Mouse (Mus musculus) forebrain, embryonic 15.5 days (tissue): ENCODE results near the gene Atg10. TPM values are rescaled to one million over a fixed set of nuclear protein-coding genes. Genes with fewer than 3 reads are reported as not detected.

Source experiments
- ATAC-seq: fragments of 200-750 bp; cut with Nextera tagmentation; replicated peaks from 2 replicates; pipeline ENCODE4 v1.8.0; 2017; ENCODE audit warnings: mild to moderate bottlenecking, moderate TSS enrichment, moderate library complexity
- H3K27ac ChIP-seq: fragments of 300-500 bp; sonication (generic); replicated peaks from 2 replicates; pipeline ENCODE4 v1.5.1; 2015; ENCODE audit warnings: mild to moderate bottlenecking, inconsistent platforms
- H3K27me3 ChIP-seq: fragments of 300-500 bp; sonication (generic); 2 replicates; pipeline ENCODE4 v1.6.1; 2015; ENCODE audit warnings: inconsistent platforms
- H3K36me3 ChIP-seq: fragments of 300-500 bp; sonication (generic); 2 replicates; pipeline ENCODE4 v1.6.1; 2015; ENCODE audit warnings: mild to moderate bottlenecking, inconsistent platforms
- H3K4me1 ChIP-seq: fragments of 300-500 bp; sonication (generic); 2 replicates; pipeline ENCODE4 v1.6.1; 2015; ENCODE audit warnings: inconsistent platforms
- H3K4me2 ChIP-seq: fragments of 300-500 bp; sonication (generic); replicated peaks from 2 replicates; pipeline ENCODE4 v1.6.1; 2015; ENCODE audit warnings: mild to moderate bottlenecking, inconsistent platforms
- H3K4me3 ChIP-seq: fragments of 300-500 bp; sonication (generic); 2 replicates; pipeline ENCODE4 v1.5.1; 2015; ENCODE audit warnings: mild to moderate bottlenecking, inconsistent platforms
- H3K9ac ChIP-seq: fragments of 300-500 bp; sonication (generic); replicated peaks from 2 replicates; pipeline ENCODE4 v1.6.1; 2015; ENCODE audit warnings: mild to moderate bottlenecking, inconsistent platforms
- H3K9me3 ChIP-seq: fragments of 300-500 bp; sonication (generic); 2 replicates; pipeline ENCODE4 v1.6.1; 2016; ENCODE audit warnings: inconsistent platforms
- WGBS: fragments of 180-500 bp; shearing (Covaris S2); methylation state at CpG from one replicate; pipeline ENCODE4 v1.1.7; 2015; ENCODE audit warnings: mixed read lengths; 5-methylcytosine and 5-hydroxymethylcytosine counted together
- polyA plus RNA-seq: library from polyadenylated mRNA; unstranded; fragments of >200 nt; fragmentation: Nextera tagmentation; extraction: Ambion mirVana; gene quantifications from 2 replicates; pipeline ENCODE4 v1.2.1, GENCODE M21; 2015

Gene Atg10
- polyA plus RNA-seq, 1 experiment from 2014 or later, result 16.3 TPM

DNA sequence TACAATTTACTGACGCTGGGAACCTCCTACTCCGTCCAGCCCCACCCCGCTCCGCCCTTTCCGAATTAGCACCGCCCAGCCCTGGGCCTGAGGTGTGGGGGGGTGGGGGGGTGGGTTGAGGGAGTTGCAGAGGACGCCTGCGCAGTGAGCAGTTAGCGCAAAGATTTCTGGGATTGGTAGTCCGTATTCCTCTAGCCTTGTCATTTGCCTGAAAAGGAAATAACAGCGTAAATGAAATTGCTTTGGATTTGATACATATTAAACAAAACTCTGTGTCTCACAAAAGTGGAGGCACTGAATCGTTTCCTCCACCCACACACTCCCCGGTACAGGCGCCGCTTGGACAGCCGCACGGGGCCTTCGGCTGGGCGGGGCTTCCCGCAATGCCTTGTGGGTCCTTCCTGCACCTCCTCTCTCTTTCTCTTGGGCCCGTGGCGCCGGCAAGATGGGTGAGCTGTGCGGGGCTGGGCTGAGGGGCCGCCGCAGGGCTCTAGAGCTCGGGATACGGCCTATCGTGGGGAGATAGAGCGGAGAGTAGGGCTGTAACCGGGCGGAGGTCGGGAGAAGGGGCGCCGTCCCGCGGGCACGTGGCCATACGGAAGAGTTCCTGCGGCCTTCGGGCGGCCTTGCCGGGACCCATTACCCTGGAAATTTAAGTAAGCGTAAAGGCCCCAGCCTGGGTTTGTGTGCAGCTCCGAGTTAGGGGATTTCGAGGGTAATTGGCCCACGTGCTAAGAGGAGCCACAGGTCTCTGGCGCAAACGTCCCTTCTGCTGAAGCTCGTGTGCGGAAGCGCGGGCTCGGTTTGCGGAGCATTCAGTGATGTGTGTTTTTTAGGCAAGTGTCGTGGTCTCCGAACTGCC, 300.8 kb downstream of the Atg10 start, which contains the start of gene Rps23:
Rps23 (plus strand) TSS at position 208 of the 862 bp plus-strand sequence.
- Histone ChIP-seq H3K4me1 (peaks cover 12% of the 10 kb centered on the region), H3K36me3 (peaks cover 33% of the 10 kb centered on the region), H3K27me3 (no peaks in the 10 kb centered on the region), H3K9ac (peak within 1 kb of the TSS; percentile 93), H3K4me3 (peak within 1 kb of the TSS; percentile 89), H3K4me2 (peak within 1 kb of the TSS; percentile 65), H3K27ac (peak within 1 kb of the TSS; percentile 82), H3K9me3 (no peaks in the 10 kb centered on the region)
- WGBS, result under 1% methylated on average over 57 of the region's 57 CpGs
- peak; percentile 98 for ATAC-seq

DNA sequence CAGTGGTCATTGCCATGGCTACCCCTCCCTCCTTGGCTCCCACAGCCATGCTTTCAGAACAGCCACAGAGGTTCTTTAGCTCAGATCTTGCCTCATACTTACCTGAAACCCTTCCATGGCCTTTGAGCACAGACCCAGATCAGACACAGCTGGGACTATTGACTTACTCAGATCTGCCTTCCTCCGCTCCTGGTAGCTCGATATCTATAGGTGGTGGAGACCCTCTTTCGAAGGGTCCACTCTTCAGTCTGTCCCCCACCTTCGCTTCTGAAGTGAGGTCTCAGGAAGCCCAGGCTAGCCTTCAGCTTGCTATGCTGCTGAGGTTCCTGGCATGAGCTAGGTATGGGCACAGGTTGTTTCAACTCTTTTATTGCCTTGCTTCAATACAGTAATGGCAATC, 309.0 kb downstream of the Atg10 start:
- no peak overlapping the region for H3K4me3 ChIP-seq
- peak overlapping the region; percentile 64 for H3K27ac ChIP-seq
- 95% methylated on average over 4 of the region's 4 CpGs for WGBS
- no peak overlapping the region for H3K9ac ChIP-seq
- ATAC-seq, result no peak
- H3K4me2 ChIP-seq, result no peak overlapping the region
- H3K4me1 ChIP-seq, result peaks cover 14% of the 10 kb centered on the region
- H3K27me3 ChIP-seq, result no peaks in the 10 kb centered on the region
- no peaks in the 10 kb centered on the region for H3K36me3 ChIP-seq
- no peaks in the 10 kb centered on the region for H3K9me3 ChIP-seq

DNA sequence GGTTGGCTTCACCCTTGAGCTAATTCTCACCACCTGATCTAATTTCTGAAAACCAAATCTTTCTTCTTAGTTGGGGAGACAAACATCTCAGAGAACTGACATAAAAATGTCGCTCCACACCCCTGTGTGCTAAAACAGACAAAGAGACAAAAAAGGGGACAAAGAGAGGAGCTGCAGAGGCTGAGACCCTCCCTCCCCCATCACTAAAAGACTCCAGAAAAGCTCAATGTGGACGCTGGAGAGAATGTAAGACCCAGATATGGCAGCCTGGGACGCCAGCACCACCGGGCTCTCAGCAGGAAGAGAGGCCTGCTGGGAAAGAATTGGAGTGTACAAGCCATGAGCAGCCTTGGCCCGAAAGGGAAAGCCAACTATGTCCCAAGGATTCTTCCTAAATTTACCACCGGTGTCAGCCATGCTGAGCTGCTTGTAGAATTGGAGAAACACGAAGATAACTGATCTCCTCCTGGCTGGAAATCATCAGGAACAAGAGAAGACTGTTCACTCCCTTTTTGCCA, 310.0 kb downstream of the Atg10 start:
- Histone ChIP-seq H3K4me3 (no peak overlapping the region), H3K9ac (no peak overlapping the region; the same call in 1 of the 2 replicates), H3K27me3 (no peaks in the 10 kb centered on the region), H3K27ac (peak overlapping the region; percentile 90), H3K4me2 (no peak overlapping the region; the same call in 1 of the 2 replicates), H3K9me3 (no peaks in the 10 kb centered on the region), H3K4me1 (peaks cover 14% of the 10 kb centered on the region), H3K36me3 (no peaks in the 10 kb centered on the region)
- ATAC-seq, result peak; percentile 45
- whole genome bisulfite sequencing, result 32% methylated on average over 7 of the region's 7 CpGs

DNA sequence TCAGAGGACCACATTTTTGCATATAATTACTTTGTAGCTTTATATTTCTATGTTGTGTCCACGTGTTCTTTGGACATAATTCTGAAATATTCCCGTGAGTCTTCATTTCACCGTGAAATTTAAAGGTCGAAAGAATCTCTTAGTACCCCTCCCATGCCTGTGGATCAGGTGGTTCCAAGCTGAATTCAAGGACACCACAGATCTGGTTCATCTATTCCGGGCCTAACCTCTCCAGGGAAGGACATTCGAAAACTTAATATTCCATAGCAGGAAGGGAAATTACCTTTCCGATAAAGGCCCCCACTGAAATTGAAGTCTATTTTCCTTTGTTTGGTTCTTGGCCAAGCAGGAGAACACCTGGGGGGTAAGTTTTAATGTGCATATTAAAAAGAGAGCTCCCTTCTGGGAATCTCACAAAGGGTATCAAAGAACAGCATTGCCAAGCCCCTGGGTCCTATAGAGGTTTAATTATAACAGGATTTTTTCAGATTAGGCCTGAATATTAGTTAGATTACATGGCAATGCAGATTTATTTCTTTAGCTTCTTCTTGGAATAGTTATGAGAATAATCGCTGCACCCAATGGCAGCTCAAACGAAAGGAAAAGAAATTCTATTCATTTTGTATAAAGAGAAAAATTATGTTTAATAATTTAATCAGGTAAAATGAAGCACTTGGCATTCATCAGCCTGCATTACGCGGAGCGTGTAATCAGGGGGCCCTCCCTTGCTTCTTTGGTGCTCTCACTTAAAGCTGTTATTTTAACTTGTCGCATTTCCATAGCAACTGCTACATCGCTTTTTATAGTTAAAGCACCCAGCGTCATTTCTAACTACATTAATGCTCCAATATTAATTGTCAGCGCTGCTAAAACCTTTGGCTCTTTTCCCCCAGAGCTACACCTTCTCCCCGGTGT, 310.8 kb downstream of the Atg10 start:
- Histone ChIP-seq H3K27me3 (no peaks in the 10 kb centered on the region), H3K4me2 (no peak overlapping the region; the same call in 1 of the 2 replicates), H3K4me3 (no peak overlapping the region), H3K9ac (no peak overlapping the region), H3K9me3 (no peaks in the 10 kb centered on the region), H3K36me3 (no peaks in the 10 kb centered on the region), H3K4me1 (peaks cover 14% of the 10 kb centered on the region), H3K27ac (peak overlapping the region; percentile 90)
- 38% methylated on average over 17 of the region's 17 CpGs for WGBS
- peak; percentile 84 for ATAC-seq

DNA sequence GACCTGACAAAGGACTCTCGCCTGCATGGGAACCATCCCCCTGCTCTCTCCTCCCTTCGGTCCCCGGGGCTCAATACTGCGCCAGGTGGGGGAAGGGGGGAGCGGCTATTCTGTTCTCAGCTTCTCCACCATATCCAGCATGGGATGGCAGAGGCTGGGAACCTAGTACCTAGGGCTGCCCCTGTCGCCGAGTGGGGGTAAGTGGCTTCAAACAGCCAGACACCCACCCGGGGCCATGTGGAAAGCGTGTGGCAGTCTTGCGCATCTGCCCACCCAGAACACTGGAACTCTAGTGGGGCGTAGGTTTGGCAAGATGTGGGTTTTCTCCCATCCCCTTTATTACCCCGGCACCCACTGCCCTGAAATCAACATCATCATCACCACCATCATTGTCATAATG, 316.4 kb downstream of the Atg10 start:
- Histone ChIP-seq H3K27ac (no peak overlapping the region), H3K9me3 (no peaks in the 10 kb centered on the region), H3K4me2 (no peak overlapping the region), H3K4me1 (no peaks in the 10 kb centered on the region), H3K36me3 (no peaks in the 10 kb centered on the region), H3K27me3 (no peaks in the 10 kb centered on the region), H3K4me3 (no peak overlapping the region), H3K9ac (no peak overlapping the region)
- 90% methylated on average over 12 of the region's 12 CpGs for WGBS
- ATAC-seq, result no peak

DNA sequence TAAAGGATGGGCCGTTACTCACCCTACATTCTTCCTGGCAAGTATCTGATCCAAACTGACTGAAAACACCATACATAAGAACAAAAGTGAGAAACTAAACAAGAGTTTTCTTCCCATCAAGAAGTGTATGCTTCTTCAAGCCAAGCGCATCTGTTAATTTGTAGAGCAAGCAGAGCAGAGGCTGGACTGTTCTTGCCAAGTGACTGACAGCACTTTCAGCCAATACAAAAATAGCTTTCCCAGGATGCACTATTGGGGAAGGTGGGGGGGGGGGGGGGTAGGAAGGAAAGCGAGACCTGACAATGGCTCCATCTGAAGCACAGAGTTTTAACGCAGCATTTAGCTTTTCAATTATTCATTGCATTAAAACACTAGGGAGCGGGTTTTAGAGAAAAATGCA, 318.6 kb downstream of the Atg10 start, which contains the start of gene Atp6ap1l:
Atp6ap1l (minus strand) TSS at position 180 of the 400 bp plus-strand sequence.
- 76% methylated on average over 5 of the region's 5 CpGs for WGBS
- Histone ChIP-seq H3K4me2 (no peak within 1 kb of the TSS), H3K27ac (no peak within 1 kb of the TSS), H3K36me3 (no peaks in the 10 kb centered on the region), H3K9me3 (no peaks in the 10 kb centered on the region), H3K4me3 (no peak within 1 kb of the TSS), H3K4me1 (no peaks in the 10 kb centered on the region), H3K27me3 (no peaks in the 10 kb centered on the region), H3K9ac (no peak within 1 kb of the TSS)
- no peak for ATAC-seq

DNA sequence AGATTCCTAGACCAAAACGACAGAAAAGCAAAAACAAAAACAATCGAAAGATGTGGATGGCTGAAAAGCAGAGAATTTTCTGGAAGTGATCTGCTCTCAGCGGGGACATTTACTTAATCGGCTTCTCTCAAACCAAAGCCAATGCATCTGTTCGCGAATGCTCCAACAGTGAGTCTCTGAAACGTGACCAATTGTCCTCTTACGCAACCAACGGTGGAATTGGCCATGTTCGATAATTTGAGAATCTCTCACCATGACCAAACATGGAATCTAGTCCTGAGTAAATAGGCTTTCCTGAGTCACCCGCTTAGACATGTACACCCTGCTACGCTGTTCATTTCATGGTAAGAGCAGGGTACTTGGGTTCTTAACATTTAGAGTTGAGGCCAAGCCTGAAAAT, 326.9 kb downstream of the Atg10 start:
- ATAC-seq, result no peak
- Histone ChIP-seq H3K9ac (no peak overlapping the region), H3K4me3 (no peak overlapping the region), H3K4me1 (no peaks in the 10 kb centered on the region), H3K36me3 (no peaks in the 10 kb centered on the region), H3K4me2 (no peak overlapping the region), H3K27me3 (no peaks in the 10 kb centered on the region), H3K27ac (0 out of 2 replicates have a peak overlapping the region, but pooled peaks have one; percentile 15), H3K9me3 (no peaks in the 10 kb centered on the region)
- WGBS, result 80% methylated on average over 12 of the region's 12 CpGs

DNA sequence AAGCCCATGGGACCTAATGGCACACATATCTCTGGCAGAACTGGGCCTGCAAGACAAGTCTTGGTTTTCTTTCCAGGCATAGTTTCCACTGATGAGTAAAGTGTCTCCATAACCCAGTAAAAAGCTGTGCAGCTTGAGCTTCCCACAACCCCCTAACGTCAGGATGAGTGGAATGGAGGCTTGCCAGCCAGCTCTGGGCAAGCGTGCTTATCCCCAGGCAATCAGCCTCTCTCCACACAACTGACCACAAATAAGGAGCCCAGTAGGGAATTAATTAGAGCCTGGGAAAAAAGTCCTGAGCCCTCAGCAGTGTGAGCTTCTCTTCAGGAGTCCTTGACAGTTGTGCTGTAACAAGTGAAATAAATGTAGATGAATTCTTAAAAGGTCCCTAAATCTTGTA, 327.7 kb downstream of the Atg10 start:
- Histone ChIP-seq H3K36me3 (no peaks in the 10 kb centered on the region), H3K9ac (no peak overlapping the region), H3K4me1 (no peaks in the 10 kb centered on the region), H3K27me3 (no peaks in the 10 kb centered on the region), H3K4me2 (no peak overlapping the region), H3K4me3 (no peak overlapping the region), H3K9me3 (no peaks in the 10 kb centered on the region), H3K27ac (0 out of 2 replicates have a peak overlapping the region, but pooled peaks have one; percentile 15)
- 7% methylated on average over 2 of the region's 2 CpGs for WGBS
- peak; percentile 82 for ATAC-seq

DNA sequence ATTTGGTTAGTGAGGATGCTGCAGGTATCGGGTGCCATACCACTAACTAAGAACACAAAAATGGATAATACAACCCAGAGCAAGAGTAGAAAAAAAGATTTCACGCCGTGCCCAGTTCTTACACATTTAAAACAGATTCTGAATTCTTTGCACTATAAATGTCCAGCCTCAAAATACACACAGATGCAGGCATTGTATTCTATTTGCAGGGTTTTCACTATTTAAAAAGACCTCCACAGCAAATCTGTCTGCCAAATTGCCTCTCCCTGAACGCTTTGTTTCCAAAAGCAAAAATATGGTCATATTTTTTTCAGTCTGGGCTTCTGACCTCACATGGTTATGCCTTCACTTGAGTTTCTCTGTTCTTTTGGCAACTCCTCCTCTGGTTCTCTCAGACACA, 328.9 kb downstream of the Atg10 start:
- WGBS, result 90% methylated on average over 4 of the region's 4 CpGs
- Histone ChIP-seq H3K9me3 (no peaks in the 10 kb centered on the region), H3K9ac (no peak overlapping the region), H3K4me2 (no peak overlapping the region), H3K4me3 (no peak overlapping the region), H3K4me1 (no peaks in the 10 kb centered on the region), H3K27me3 (no peaks in the 10 kb centered on the region), H3K36me3 (no peaks in the 10 kb centered on the region), H3K27ac (no peak overlapping the region)
- no peak for ATAC-seq

DNA sequence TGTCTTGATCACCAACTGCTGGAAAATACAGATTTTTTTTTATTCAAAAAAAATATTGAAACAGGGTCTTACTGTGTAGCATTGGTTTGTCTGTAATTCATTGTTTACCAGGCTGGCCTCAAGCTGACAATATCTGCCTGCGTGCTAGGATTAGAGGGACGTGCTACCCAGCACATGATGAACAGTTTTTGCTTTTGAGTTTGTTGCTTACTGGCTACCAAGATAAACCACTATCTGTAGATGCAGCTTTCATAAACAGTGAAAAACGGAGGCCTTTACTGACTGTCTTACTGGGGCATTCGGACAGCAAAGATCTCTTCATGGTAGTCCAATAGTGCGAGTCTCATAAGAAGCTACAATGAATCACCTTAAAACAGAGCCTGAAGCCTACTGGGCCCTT, 333.7 kb downstream of the Atg10 start:
- WGBS, result 94% methylated on average over 5 of the region's 5 CpGs
- Histone ChIP-seq H3K4me2 (no peak overlapping the region), H3K27ac (no peak overlapping the region)

DNA sequence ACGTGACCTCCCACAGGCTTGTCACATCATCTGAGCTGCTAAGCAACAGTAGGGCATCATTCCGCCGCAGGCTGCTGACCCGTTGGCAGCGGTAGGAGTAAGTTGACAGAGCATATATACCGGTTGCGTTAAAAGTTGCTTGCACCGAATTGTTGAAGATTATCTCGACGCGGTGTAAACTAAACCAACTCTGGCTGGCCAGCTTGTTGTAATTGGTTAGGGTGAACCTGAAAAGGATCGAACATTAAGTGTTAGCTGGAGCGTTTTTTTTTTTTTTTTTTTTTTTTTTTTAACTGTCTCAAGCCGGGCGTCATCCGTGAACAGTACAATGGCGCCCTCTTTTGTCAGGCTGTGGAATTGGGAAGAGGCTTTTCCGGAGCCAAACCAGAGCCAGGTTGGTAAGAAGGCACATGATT, 337.2 kb downstream of the Atg10 start:
- Histone ChIP-seq H3K36me3 (no peaks in the 10 kb centered on the region), H3K4me2 (peak overlapping the region; percentile 47), H3K9ac (peak overlapping the region; percentile 25; the same call in 1 of the 2 replicates), H3K9me3 (no peaks in the 10 kb centered on the region), H3K27ac (no peak overlapping the region), H3K4me3 (peak overlapping the region; percentile 34), H3K27me3 (no peaks in the 10 kb centered on the region), H3K4me1 (peaks cover 5% of the 10 kb centered on the region)
- under 1% methylated on average over 18 of the region's 18 CpGs for WGBS
- peak; percentile 79 for ATAC-seq

More for the DNA sequence above, 333.7 kb downstream of the Atg10 start:
- H3K9ac ChIP-seq, result no peak overlapping the region
- no peak overlapping the region for H3K4me3 ChIP-seq
- H3K36me3 ChIP-seq, result no peaks in the 10 kb centered on the region
- no peaks in the 10 kb centered on the region for H3K9me3 ChIP-seq
- H3K27me3 ChIP-seq, result no peaks in the 10 kb centered on the region
- ATAC-seq, result no peak
- peaks cover 5% of the 10 kb centered on the region for H3K4me1 ChIP-seq
